Mouse (Mus musculus): Measurements from ENCODE around the gene Rnf128. TPM values are rescaled to one million over a fixed set of nuclear protein-coding genes. Genes with fewer than 3 reads are reported as not detected.

Rnf128 gene
- polyA plus RNA-seq, 1 experiment = 1.4 TPM

DNA sequence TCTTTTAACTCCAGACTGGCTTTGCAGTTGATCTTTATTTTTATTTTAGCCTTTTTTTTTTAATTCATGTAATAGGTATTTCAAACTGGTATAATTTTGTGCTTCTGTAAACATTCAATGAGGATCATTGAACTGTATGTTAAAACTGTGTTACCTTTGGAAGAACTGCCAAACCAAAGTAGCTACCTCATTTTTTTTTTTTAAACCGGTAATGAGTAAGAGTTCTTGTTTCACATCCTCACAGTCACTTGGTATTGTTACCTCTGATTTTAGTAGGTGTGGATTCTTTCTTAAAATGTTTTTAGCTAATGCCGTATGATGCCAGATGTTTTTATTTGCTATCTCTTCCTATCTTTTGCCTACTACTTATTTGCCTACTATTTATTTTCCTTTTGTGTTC lies 159.2 kb downstream of the Rnf128 start:
- no peak for TF ChIP-seq POLR2A (IDR thresholded peaks at IDR 0.05; ENCODE audit: borderline replicate concordance, extremely low read depth, insufficient read depth, insufficient read length, poor library complexity, severe bottlenecking)
- no peak for TF ChIP-seq CTCF (IDR thresholded peaks at IDR 0.05; ENCODE audit: borderline replicate concordance, extremely low read depth, insufficient read depth, insufficient read length)
- no peak for DNase-seq (ENCODE audit: low read depth)

Other genes starting within 250 kb of the Rnf128 start
- 0.09 and 0.11 TPM in 2 replicates for gene Trap1a, start 229.6 kb upstream of the Rnf128 start, polyA plus RNA-seq (2012; rRNA removed)
- gene D330045A20Rik, start 82.9 kb upstream of the Rnf128 start, polyA plus RNA-seq (2012; rRNA removed) = 0.62 and 0.64 TPM in 2 replicates
- gene Tbc1d8b, start 121.7 kb downstream of the Rnf128 start, polyA plus RNA-seq (2012; rRNA removed) = 1.6 and 2.2 TPM in 2 replicates
- not detected in 2 replicates for gene Gm15013, start 151.2 kb downstream of the Rnf128 start, polyA plus RNA-seq (2012; rRNA removed)
- gene Ripply1, start 219.0 kb downstream of the Rnf128 start, polyA plus RNA-seq (2012; rRNA removed) = 0.30 and 0.36 TPM in 2 replicates
- 0.28 and 0.94 TPM in 2 replicates for gene Cldn2, start 237.5 kb downstream of the Rnf128 start, polyA plus RNA-seq (2012; rRNA removed)